Mouse (Mus musculus): ENCODE data around the gene Chmp2a.
A peak's percentile ranks its signal among the peaks of the same experiment; 100 is the strongest.

- TF ChIP-seq POLR2A (IDR thresholded peaks at IDR 0.05; ENCODE audit: low read depth, low read length) (peak; percentile 77), CTCF (conservative IDR thresholded peaks at IDR 0.05; ENCODE audit: insufficient read depth, insufficient read length, low read depth, low read length) (no peak)
These were observed 3.4 kb upstream of the Chmp2a start, which contains the start of gene Ube2m for GRCm38 (mm10) chr7:13037901-13038555.

All from kidney, adult 2 months (tissue).